Mouse (Mus musculus) Patski (cell line): Measurements from ENCODE around the gene Faim2. TPM values are rescaled to one million over a fixed set of nuclear protein-coding genes. Genes with fewer than 3 reads are reported as not detected.

Experiments
- ATAC-seq: fragments of 100-300 bp; one replicate; pipeline ENCODE4 v1.8.0; 2021
- CTCF ChIA-PET: fragments of 350-600 bp; sonication (Branson Sonifier 250); formaldehyde crosslinking; loops from one replicate; lab custom pipeline; 2022; ENCODE audit warnings: inconsistent platforms; lab: Charles Lee
- POLR2A ChIA-PET: fragments of 350-600 bp; sonication (Branson Sonifier 250); formaldehyde crosslinking; loops from one replicate; lab custom pipeline; 2022; ENCODE audit warnings: antibody characterized with exemption, inconsistent platforms; lab: Charles Lee
- DNase-seq: peaks from one replicate; pipeline ENCODE4 v3.0.0-alpha.2; 2011; ENCODE audit warnings: low read depth, low spot score
- H3K27me3 ChIP-seq: fragments of 371-371 bp; one replicate; pipeline ENCODE4 v1.5.1; 2021
- CTCF ChIP-seq: fragments of 100-300 bp; IDR thresholded peaks from one replicate; pipeline ENCODE4 v1.5.1; 2021
- in situ Hi-C: fragments of 300-500 bp; cut with MboI; formaldehyde crosslinking; loops from 3 replicates; pipeline ENCODE4 v1.11.1; 2018; ENCODE audit warnings: low pct_unique_long_range_greater_than_20kb, mixed read lengths
- polyA plus RNA-seq: library from polyadenylated mRNA; unstranded; gene quantifications from one replicate; pipeline ENCODE4 v1.2.3, GENCODE M21; 2021

Faim2 gene
- polyA plus RNA-seq, 1 experiment from 2014 or later = 0.13 TPM

DNA sequence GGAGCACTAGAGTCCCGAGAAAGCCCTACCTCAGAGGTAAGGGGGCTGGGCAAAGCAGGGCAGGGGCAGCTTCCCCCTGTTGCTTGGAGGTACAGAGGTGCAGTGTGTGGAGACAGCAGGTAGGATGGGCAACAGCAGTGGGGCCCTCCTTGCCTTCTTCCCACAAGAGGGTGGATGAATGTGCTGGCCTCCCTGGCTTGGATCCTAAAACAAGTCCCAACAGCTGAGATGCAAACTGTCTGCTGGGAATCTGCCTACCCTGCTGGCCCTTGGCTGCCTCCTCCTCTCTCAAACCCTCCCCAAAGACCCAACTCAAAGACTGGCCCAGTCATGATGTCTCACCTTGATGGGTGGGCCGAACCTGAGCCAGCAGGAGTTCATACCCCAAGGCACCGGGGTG lies 72.5 kb downstream of the Faim2 start:
- no peak for ATAC-seq
- TF ChIP-seq CTCF = no peak
- POLR2A ChIA-PET = interaction anchor here (0.7 kb wide), 1 partner anchor 18 kb away, joined by 4 read pairs; no protein-coding TSS in a partner anchor
- in situ Hi-C loops = no loop called here
- H3K27me3 ChIP-seq = no peaks in the 10 kb centered on the region
- DNase-seq = no peak
- CTCF ChIA-PET = interaction anchor here (1.3 kb wide), 1 partner anchor 15 kb away, joined by 4 read pairs; no protein-coding TSS in a partner anchor

DNA sequence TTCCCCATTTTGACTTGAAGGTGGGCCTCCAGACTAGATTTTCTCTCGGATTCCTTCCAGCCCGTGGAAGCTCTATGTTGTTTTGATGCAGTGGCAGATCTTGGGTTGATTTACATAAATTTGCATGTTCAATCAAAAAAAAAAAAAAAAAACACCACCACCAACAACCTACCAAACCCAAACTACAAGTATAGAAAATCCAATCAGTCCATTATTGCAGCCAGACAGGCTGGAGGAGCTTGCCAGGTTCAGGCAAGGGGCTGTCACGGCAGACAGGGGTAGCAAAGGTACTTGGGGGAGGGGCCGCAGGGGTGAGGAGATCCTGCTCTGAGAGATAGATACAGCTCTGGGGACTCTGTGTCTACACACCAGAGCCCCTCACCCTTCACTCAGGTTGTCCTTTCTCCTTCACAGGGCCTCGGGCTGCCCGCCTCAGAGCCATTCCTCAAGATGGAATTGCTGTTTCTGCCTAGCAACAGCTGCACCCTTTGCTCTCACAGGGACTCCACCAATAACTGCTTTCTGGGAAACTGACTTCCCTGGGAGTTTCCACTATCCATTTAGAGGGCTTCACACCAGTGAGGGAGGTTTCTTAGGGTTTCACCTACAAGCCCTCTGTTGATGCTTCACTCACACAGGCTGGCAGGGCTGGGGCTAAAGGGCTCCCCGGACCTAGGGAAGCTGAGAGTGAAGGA lies 73.2 kb downstream of the Faim2 start:
- no peaks in the 10 kb centered on the region for H3K27me3 ChIP-seq
- TF ChIP-seq CTCF = no peak
- DNase-seq = no peak
- no peak for ATAC-seq
- in situ Hi-C loops = no loop called here
- CTCF ChIA-PET = no interaction called here
- POLR2A ChIA-PET = interaction anchor here (0.8 kb wide), 1 partner anchor 12 kb away, joined by 3 read pairs; no protein-coding TSS in a partner anchor

DNA sequence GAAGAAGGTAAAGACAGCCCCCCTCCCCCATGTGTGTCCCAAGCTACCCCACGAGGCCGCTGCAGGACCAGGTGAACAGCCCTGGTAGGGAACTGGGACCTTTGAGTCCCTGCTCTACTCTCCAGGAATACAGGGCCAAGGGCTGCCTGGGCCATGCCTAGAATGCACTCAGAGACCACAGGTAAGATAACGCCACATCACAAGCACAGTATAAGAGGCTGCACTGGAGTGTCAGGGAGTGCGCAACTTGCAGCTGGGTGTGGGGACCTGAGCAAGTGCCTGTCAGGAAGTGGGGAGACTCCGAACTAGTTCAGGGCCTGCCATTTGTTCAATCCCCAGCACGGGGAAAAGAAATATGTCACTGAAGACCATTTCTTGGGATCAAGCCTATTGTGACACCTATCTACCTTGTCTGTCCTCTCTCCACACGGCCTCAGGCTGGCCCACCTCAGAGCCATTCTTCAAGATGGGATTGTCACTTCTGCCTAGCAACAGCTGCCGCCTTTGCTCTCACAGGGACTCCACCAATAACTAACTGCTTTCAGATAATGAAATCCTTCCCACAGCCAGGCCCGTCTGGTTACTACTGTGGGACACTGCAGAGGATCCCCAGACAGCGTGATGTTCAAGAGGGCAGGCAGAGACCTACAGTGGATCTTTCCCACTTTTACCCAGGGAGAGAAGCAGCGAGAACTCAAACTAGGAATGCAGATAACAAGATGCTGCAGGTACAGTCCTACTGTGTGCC lies 74.6 kb downstream of the Faim2 start:
- TF ChIP-seq CTCF = no peak
- DNase-seq (no peak), ATAC-seq (no peak)
- ChIA-PET CTCF (no interaction called here), POLR2A (no interaction called here)
- H3K27me3 ChIP-seq = no peaks in the 10 kb centered on the region
- in situ Hi-C loops = no loop called here

DNA sequence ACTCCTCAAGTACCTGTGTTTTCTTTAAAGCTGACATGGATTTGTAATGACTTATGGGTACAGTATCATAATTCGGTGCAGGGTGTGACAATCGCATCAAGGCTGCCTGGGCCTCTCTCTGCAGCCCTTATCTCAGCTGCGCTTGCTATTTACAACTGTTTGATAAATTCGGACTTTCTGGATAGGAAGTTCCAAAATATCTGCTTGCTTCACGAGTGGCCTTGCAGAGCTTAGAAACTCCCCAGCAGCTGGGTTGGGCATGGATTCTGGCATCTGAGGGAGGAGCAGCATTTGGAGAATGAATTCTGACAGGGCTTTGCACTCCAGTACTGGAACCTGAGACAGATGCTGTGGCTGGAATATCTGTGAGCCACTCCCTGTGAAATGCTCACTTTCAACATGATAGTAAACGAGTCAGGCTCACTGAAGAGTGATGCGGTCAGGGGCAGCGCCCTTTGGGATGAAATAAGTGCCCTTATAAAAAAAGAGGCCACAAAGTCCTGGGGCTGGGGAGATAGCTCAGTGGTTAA lies 78.1 kb downstream of the Faim2 start:
- in situ Hi-C loops = no loop called here
- ChIA-PET CTCF (interaction anchor here (1.3 kb wide), 1 partner anchor 33 kb away, joined by 3 read pairs; no protein-coding TSS in a partner anchor), POLR2A (interaction anchor here (1.3 kb wide), 1 partner anchor 9 kb away, joined by 4 read pairs; no protein-coding TSS in a partner anchor)
- TF ChIP-seq CTCF = no peak
- H3K27me3 ChIP-seq = no peaks in the 10 kb centered on the region
- ATAC-seq (no peak), DNase-seq (no peak)

DNA sequence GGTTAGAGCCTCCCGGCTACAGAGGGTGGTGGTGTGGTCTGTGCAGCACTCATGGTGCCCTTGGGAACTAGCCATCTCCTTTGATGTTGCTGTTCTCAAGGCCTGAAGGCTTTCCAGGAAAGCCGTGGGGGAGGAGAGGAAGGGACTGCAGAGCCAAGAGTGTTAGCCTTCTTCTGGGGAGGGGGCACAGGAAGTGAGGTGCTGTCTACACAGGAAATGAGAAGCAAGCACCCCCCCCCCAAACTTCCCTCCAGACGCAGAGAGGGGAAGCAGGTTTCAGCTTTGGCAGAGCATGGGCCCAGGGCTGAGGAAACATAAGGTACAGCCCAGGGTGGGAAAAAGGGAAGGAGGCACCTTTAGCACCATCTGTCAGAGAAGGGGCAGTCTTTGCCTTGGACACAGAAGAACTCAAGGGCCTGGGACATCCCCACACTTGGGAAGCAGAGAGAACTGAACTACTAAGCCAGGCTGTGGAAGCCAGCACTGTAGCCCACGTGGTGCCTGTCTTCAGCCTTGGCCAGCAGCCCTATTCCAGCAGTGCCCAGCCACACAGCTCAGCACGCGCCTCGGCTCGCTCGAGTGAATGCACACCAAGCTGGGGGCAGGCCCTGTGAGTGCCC lies 78.7 kb downstream of the Faim2 start:
- CTCF ChIA-PET = no interaction called here
- no peaks in the 10 kb centered on the region for H3K27me3 ChIP-seq
- no peak for DNase-seq
- TF ChIP-seq CTCF = no peak
- POLR2A ChIA-PET = interaction anchor here (1.3 kb wide), 1 partner anchor 9 kb away, joined by 4 read pairs; no protein-coding TSS in a partner anchor
- in situ Hi-C loops = no loop called here
- ATAC-seq = no peak

Other genes starting within 250 kb of the Faim2 start
- gene Prpf40b, start 233.1 kb downstream of the Faim2 start, polyA plus RNA-seq = 101 TPM
- gene Fam186b, start 232.3 kb downstream of the Faim2 start, polyA plus RNA-seq = 0.67 TPM
- 99.2 TPM for gene Fmnl3, start 157.7 kb downstream of the Faim2 start, polyA plus RNA-seq
- gene Tmbim6, start 135.3 kb downstream of the Faim2 start, polyA plus RNA-seq = 509 TPM
- 10.8 TPM for gene Nckap5l, start 70.4 kb downstream of the Faim2 start, polyA plus RNA-seq
- gene Bcdin3d, start 53.4 kb downstream of the Faim2 start, polyA plus RNA-seq = 9.3 TPM
- not detected for gene Aqp2, start 50.9 kb upstream of the Faim2 start, polyA plus RNA-seq
- gene Aqp5, start 62.6 kb upstream of the Faim2 start, polyA plus RNA-seq = 6.8 TPM
- gene Aqp6, start 73.2 kb upstream of the Faim2 start, polyA plus RNA-seq = not detected
- gene Racgap1, start 123.5 kb upstream of the Faim2 start, polyA plus RNA-seq = 74.3 TPM
- gene Asic1, start 142.2 kb upstream of the Faim2 start, polyA plus RNA-seq = 7.6 TPM
- 46.8 TPM for gene Smarcd1, start 174.0 kb upstream of the Faim2 start, polyA plus RNA-seq
- gene Gm17349, start 177.3 kb upstream of the Faim2 start, polyA plus RNA-seq = not detected
- 2.9 TPM for gene Gpd1, start 189.3 kb upstream of the Faim2 start, polyA plus RNA-seq
- gene Cox14, start 197.5 kb upstream of the Faim2 start, polyA plus RNA-seq = 170 TPM
- 83.3 TPM for gene Cers5, start 244.7 kb upstream of the Faim2 start, polyA plus RNA-seq